Mouse (Mus musculus): ENCODE results near the gene Kif2a. TPM values are rescaled to one million over a fixed set of nuclear protein-coding genes. Genes with fewer than 3 reads are reported as not detected.

The Kif2a gene
- polyA plus RNA-seq (2016; fragmentation: Nextera tagmentation; extraction: Ambion mirVana): 10.8 and 15.0 TPM in 2 replicates

- peaks cover 4% of the 10 kb centered on the region; the same call in 1 of the 2 replicates for H3K36me3 ChIP-seq
- no peaks in the 10 kb centered on the region for H3K27me3 ChIP-seq (ENCODE audit: insufficient read depth, poor library complexity, severe bottlenecking)
- H3K9me3 ChIP-seq: no peaks in the 10 kb centered on the region
- H3K4me3 ChIP-seq: peak within 1 kb of the TSS; percentile 98
- peaks cover 9% of the 10 kb centered on the region for H3K4me1 ChIP-seq
- H3K27ac ChIP-seq: peak within 1 kb of the TSS; percentile 98
- peak; percentile 82 for DNase-seq (ENCODE audit: low spot score)
- 2% methylated on average over 87 of the region's 87 CpGs for WGBS
Observed at GRCm38 (mm10) chr13:107021461-107022265, at the start of gene Kif2a. Kif2a (minus strand) TSS chr13:107022126.

GRCm38 (mm10) chr13:107069061-107069460, 47.1 kb upstream of the Kif2a start:
- Histone ChIP-seq H3K4me3 (no peak overlapping the region), H3K27me3 (ENCODE audit: insufficient read depth, poor library complexity, severe bottlenecking) (no peaks in the 10 kb centered on the region), H3K36me3 (no peaks in the 10 kb centered on the region), H3K9me3 (no peaks in the 10 kb centered on the region), H3K27ac (no peak overlapping the region), H3K4me1 (peaks cover 15% of the 10 kb centered on the region)
- DNase-seq (ENCODE audit: low spot score): no peak
- 86% methylated on average over 1 of the region's 1 CpGs for WGBS

GRCm38 (mm10) chr13:107065098-107065855, 43.4 kb upstream of the Kif2a start:
- no peak overlapping the region for H3K4me3 ChIP-seq
- peak overlapping the region; percentile 63; the same call in 1 of the 2 replicates for H3K27ac ChIP-seq
- no peak for DNase-seq (ENCODE audit: low spot score)
- peaks cover 5% of the 10 kb centered on the region; the same call in 1 of the 2 replicates for H3K4me1 ChIP-seq
- no peaks in the 10 kb centered on the region for H3K36me3 ChIP-seq
- no peaks in the 10 kb centered on the region for H3K27me3 ChIP-seq (ENCODE audit: insufficient read depth, poor library complexity, severe bottlenecking)
- no peaks in the 10 kb centered on the region for H3K9me3 ChIP-seq
- 74% methylated on average over 10 of the region's 10 CpGs for WGBS

GRCm38 (mm10) chr13:107064263-107064662, 42.3 kb upstream of the Kif2a start:
- DNase-seq (ENCODE audit: low spot score): no peak
- Histone ChIP-seq H3K27me3 (ENCODE audit: insufficient read depth, poor library complexity, severe bottlenecking) (no peaks in the 10 kb centered on the region), H3K36me3 (no peaks in the 10 kb centered on the region), H3K4me1 (peaks cover 5% of the 10 kb centered on the region; the same call in 1 of the 2 replicates), H3K4me3 (no peak overlapping the region; the same call in 1 of the 2 replicates), H3K9me3 (no peaks in the 10 kb centered on the region), H3K27ac (peak overlapping the region; percentile 72; the same call in 1 of the 2 replicates)
- 68% methylated on average over 2 of the region's 2 CpGs for WGBS

GRCm38 (mm10) chr13:107063115-107063807, 41.3 kb upstream of the Kif2a start:
- 37% methylated on average over 7 of the region's 7 CpGs for WGBS
- peak; percentile 91 for DNase-seq (ENCODE audit: low spot score)
- Histone ChIP-seq H3K27me3 (ENCODE audit: insufficient read depth, poor library complexity, severe bottlenecking) (no peaks in the 10 kb centered on the region), H3K9me3 (no peaks in the 10 kb centered on the region), H3K4me1 (peaks cover 5% of the 10 kb centered on the region; the same call in 1 of the 2 replicates), H3K36me3 (no peaks in the 10 kb centered on the region), H3K4me3 (peak overlapping the region; percentile 3; the same call in 1 of the 2 replicates), H3K27ac (peak overlapping the region; percentile 72; the same call in 1 of the 2 replicates)

- WGBS: 75% methylated on average over 7 of the region's 7 CpGs
- peaks cover 8% of the 10 kb centered on the region; the same call in 1 of the 2 replicates for H3K4me1 ChIP-seq
- H3K27ac ChIP-seq: no peak overlapping the region
- H3K9me3 ChIP-seq: no peaks in the 10 kb centered on the region
- no peak for DNase-seq (ENCODE audit: low spot score)
- H3K27me3 ChIP-seq (ENCODE audit: insufficient read depth, poor library complexity, severe bottlenecking): no peaks in the 10 kb centered on the region
- H3K4me3 ChIP-seq: no peak overlapping the region
- H3K36me3 ChIP-seq: no peaks in the 10 kb centered on the region
Observed at GRCm38 (mm10) chr13:107060098-107060497, 38.2 kb upstream of the Kif2a start.

- H3K9me3 ChIP-seq: no peaks in the 10 kb centered on the region
- no peaks in the 10 kb centered on the region for H3K36me3 ChIP-seq
- H3K27ac ChIP-seq: no peak overlapping the region
- no peaks in the 10 kb centered on the region for H3K27me3 ChIP-seq (ENCODE audit: insufficient read depth, poor library complexity, severe bottlenecking)
- H3K4me3 ChIP-seq: no peak overlapping the region
- peaks cover 8% of the 10 kb centered on the region; the same call in 1 of the 2 replicates for H3K4me1 ChIP-seq
- DNase-seq (ENCODE audit: low spot score): no peak
- WGBS: 83% methylated on average over 3 of the region's 3 CpGs
Observed at GRCm38 (mm10) chr13:107059460-107059859, 37.5 kb upstream of the Kif2a start.

GRCm38 (mm10) chr13:107056318-107056717, 34.4 kb upstream of the Kif2a start:
- Histone ChIP-seq H3K27me3 (ENCODE audit: insufficient read depth, poor library complexity, severe bottlenecking) (no peaks in the 10 kb centered on the region), H3K4me1 (0 out of 2 replicates have a peak, but pooled peaks cover 2% of the 10 kb centered on the region), H3K9me3 (no peaks in the 10 kb centered on the region), H3K36me3 (no peaks in the 10 kb centered on the region), H3K27ac (no peak overlapping the region), H3K4me3 (no peak overlapping the region)
- 36% methylated on average over 4 of the region's 4 CpGs for WGBS
- peak; percentile 82 for DNase-seq (ENCODE audit: low spot score)

GRCm38 (mm10) chr13:107054496-107054895, 32.6 kb upstream of the Kif2a start:
- H3K27ac ChIP-seq: no peak overlapping the region
- 69% methylated on average over 4 of the region's 4 CpGs for WGBS
- DNase-seq (ENCODE audit: low spot score): no peak
- no peak overlapping the region for H3K4me3 ChIP-seq
- 0 out of 2 replicates have a peak, but pooled peaks cover 2% of the 10 kb centered on the region for H3K4me1 ChIP-seq
- no peaks in the 10 kb centered on the region for H3K9me3 ChIP-seq
- H3K36me3 ChIP-seq: no peaks in the 10 kb centered on the region
- H3K27me3 ChIP-seq (ENCODE audit: insufficient read depth, poor library complexity, severe bottlenecking): no peaks in the 10 kb centered on the region

- WGBS: 60% methylated on average over 3 of the region's 3 CpGs
- Histone ChIP-seq H3K27me3 (ENCODE audit: insufficient read depth, poor library complexity, severe bottlenecking) (no peaks in the 10 kb centered on the region), H3K4me1 (0 out of 2 replicates have a peak, but pooled peaks cover 2% of the 10 kb centered on the region), H3K9me3 (0 out of 2 replicates have a peak, but pooled peaks cover 2% of the 10 kb centered on the region), H3K27ac (no peak overlapping the region), H3K36me3 (no peaks in the 10 kb centered on the region), H3K4me3 (no peak overlapping the region)
- DNase-seq (ENCODE audit: low spot score): no peak
Observed at GRCm38 (mm10) chr13:107051342-107051741, 29.4 kb upstream of the Kif2a start.

- Histone ChIP-seq H3K9me3 (0 out of 2 replicates have a peak, but pooled peaks cover 2% of the 10 kb centered on the region), H3K4me1 (no peaks in the 10 kb centered on the region), H3K27me3 (ENCODE audit: insufficient read depth, poor library complexity, severe bottlenecking) (no peaks in the 10 kb centered on the region), H3K4me3 (no peak overlapping the region), H3K36me3 (no peaks in the 10 kb centered on the region), H3K27ac (no peak overlapping the region)
- no peak for DNase-seq (ENCODE audit: low spot score)
- 40% methylated on average over 5 of the region's 5 CpGs for WGBS
Observed at GRCm38 (mm10) chr13:107044229-107044628, 22.3 kb upstream of the Kif2a start.

GRCm38 (mm10) chr13:107042551-107042950, 20.6 kb upstream of the Kif2a start:
- Histone ChIP-seq H3K36me3 (no peaks in the 10 kb centered on the region), H3K4me1 (peaks cover 9% of the 10 kb centered on the region; the same call in 1 of the 2 replicates), H3K4me3 (no peak overlapping the region), H3K27ac (no peak overlapping the region), H3K27me3 (ENCODE audit: insufficient read depth, poor library complexity, severe bottlenecking) (no peaks in the 10 kb centered on the region), H3K9me3 (0 out of 2 replicates have a peak, but pooled peaks cover 2% of the 10 kb centered on the region)
- DNase-seq (ENCODE audit: low spot score): no peak
- 75% methylated on average over 6 of the region's 6 CpGs for WGBS

Data from heart, embryonic 10.5 days (tissue).